Mouse (Mus musculus) heart, adult 10 weeks (tissue): ENCODE measurements around the gene Tbl3. TPM values are rescaled to one million over a fixed set of nuclear protein-coding genes. Genes with fewer than 3 reads are reported as not detected.

Experiments used
- polyA plus RNA-seq: library from polyadenylated mRNA; stranded (reverse); fragments of 350-450 nt; fragmentation: Illumina TruSeq; extraction: RNeasy Lipid Tissue Mini Kit (QIAGEN cat#74804); gene quantifications from one replicate; pipeline ENCODE4 v1.2.3, GENCODE M21; 2014; ENCODE audit warnings: low read depth, low replicate concordance

The Tbl3 gene
- polyA plus RNA-seq: 18.8 TPM

DNA sequence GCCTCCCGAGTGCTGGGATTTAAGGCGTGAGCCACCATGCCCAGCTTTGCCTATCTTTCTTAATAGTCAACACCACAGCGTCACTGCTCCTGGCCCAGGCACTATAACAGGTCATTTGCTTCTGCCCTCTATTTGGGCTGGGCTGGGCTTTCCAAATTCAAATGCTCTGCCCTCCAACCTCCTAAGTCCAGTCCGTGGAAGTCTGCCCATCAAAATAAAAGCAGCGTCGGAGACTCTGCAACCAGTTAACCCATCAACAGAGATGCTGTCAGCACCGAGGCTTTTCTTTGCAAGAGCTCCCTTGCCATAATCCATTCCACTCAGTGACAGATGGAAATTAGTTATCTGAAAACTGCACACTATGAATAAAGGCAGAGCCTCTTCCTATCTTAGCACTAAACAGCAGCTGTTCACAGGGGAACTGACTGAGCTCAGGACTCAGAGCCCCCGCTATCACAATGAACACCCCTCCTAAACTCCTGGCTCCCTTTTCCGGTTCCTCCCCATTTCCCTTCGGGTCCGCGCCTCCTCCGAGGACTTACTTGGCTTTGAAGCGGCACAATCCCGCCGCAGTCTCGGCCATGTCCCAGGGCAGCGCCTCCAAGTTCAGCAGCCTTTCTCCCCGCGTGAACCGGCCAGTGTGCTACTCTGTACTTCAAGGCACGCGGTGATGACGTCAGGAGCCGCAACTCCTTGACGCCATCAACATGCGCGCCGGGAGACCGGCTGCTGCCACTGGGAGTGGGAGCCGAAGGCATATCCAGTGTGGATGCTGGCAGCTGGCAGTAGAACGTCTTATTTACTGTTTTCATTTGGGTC is at the start of gene Tbl3:
Tbl3 (minus strand) TSS at position 679 of the 819 bp plus-strand sequence.

DNA sequence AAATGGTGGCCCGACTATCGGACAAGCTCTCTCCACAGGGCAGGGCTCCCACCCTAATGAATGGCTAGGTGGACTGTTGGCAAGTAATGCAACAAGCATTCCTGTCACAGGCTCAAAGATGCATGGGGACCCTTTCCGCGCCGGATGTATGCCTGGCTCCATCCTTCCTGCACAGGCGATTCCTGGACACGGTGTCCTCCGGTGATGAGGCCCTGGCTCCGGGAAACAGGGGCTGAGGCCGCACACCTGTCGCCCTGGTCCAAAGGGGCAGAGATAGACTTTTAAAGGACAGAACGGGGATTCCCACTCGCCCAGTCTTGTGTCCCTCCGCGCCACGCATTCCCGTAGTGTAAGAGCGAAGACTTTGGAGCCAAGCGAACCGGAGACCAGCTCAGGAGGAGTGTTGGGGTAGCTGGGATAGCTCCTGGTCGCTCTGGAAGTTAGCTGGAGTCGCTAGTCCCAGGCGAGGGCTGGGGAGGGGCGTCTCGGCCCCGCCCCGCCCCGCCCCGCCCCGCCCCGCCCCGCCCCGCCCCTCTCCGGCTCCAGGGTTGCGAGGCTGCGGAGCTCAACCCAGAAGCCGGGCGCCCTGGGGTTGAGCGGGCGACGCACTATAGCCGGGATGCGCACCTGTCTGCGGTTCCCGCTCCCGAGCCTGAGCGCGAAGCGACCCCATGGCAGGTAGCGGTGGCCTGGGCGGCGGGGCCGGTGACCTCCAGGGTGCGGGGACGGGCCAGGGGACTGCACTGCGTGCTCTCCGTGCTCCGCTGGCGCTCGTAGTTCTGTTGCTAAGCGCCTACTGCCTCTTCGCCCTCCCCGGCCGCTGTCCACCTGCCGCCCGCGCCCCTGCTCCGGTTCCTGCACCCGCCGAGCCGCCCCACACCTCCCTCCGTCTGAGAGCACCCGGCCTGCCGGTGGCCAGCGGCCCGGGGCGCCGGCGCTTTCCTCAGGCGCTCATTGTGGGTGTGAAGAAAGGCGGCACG is 45.2 kb upstream of the Tbl3 start, which contains the start of gene Hs3st6:
Hs3st6 (plus strand) TSS at position 574 of the 980 bp plus-strand sequence.

GRCm38 (mm10) chr17:24736330-24737051 is 29.0 kb upstream of the Tbl3 start, which contains the start of gene Msrb1:
TSS of gene Msrb1 (plus strand) at chr17:24736642.

DNA sequence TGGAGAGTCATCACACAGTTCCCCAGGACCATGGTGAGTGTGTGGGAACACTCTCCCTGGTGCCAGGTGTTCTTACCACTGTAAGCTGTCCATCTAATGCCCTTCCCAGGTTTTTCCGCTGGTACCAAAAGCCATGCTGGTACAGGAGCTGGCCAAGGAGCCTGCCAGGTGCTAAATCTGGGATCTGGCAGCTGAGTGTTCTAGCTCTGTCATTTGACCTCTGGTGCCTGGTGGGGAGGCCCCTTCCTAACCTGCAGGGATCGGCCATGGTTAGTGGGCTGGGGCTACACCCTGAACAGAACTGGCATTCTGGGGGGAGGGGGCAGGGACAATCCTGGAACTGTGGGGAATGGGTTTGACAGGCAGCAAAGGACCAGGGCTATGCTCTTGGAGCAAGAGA is 20.2 kb upstream of the Tbl3 start, which contains the start of gene Rpl3l:
Rpl3l (plus strand) TSS at position 203 of the 400 bp plus-strand sequence.

GRCm38 (mm10) chr17:24724184-24724583 is 16.7 kb upstream of the Tbl3 start, which contains the start of gene Ndufb10:
TSS of gene Ndufb10 (minus strand) at chr17:24724478.

DNA sequence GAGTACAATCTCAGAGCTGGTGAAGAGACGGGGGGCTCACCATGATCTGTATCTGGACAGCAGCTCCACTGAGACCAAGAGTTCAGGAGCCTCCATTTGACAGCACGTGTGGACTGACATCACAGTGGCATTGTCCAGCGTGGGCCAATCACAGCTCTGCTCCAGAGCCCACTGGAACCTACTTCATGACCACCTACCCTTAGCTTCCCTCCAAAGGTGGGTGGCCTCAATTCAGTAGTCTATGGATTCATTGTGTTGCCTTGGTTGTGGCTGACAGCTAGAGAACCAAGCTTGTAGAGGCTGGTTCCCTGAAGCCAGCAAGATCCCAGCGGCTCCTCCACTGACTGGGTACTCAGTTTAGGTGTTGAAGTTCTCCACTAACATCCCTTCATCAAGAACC is 10.5 kb upstream of the Tbl3 start, which contains the start of the genes Rnf151 and Rps2:
Rnf151 (minus strand) TSS at position 121 of the 400 bp plus-strand sequence.
Rps2 (plus strand) TSS at position 174 of the 400 bp plus-strand sequence.

DNA sequence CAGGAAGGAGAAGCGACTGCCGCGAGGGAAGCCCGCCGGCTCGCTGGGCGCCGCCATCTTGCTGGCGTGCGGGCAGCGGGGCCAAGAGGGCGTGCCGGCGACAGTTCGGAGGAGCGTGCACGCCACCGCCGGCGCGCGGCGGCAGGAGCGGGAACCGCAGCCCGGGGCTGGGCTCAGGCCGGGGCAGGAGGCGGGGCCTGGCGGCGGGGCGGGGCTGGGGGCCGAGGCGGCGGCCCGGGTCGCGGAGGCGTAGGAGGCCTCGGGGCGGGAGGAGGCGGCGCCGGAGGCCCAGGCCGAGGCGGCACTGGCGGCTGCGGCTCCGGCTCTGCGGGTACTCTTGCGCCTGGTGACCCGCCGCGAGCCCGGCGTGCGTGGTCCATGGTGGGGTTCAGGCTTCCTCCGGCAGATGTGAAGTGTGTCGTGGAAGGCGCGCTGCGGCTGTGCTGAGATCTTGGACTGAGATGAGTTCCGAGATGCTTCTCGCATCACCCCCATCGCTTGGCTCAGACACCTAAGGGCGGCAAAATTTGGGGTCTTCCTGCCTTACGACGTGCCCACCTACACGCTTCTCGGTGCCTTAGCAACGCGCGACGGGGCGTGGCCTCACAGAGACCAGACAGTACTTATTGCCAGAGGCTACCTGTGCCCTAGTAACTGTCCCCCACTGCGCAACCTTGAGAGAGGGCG is 11.3 kb downstream of the Tbl3 start, which contains the start of the genes Gfer and Noxo1:
Gfer (minus strand) TSS at position 146 of the 687 bp plus-strand sequence.
Noxo1 (plus strand) TSS at position 224 of the 687 bp plus-strand sequence.

DNA sequence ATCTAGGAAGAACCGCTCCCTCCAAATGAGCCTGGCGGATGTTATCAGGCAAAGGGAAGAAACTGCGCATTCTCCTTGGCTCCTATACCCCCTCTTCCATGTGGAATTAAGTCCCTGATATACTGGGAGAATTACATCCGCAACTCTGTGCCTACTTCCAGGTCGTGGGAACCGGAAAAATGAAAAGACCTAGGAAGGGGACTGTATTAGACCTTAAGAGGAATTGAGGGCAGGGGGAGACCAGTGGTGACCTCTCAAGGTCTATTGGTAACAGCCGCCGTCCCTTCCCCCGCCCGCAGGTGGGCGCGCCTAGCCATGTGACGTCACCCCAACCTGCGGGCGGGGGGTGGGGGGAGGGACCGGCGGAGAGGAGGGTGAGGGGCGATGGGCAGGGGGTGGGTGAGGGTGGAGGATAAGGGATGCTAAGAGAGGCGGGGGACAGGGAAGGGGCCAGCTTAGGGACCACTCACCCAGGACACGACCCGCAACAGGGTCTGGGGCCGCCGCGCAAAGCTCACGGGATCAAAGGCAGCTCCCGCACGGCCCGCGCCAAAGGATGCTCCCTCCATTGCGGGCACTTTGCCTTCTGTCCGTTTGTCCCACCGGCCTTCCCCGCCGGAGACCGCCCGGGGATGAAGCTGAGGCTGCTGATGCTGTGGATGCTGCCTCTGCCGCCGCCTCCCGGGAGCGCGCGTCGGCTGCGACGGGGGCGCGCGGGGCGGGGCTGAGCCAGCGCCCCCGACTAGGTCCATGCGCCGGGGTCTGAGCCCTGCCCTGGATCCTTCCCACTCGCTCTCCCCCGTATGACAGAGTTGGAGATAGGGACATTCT is 18.0 kb downstream of the Tbl3 start, which contains the start of gene Syngr3:
Syngr3 (minus strand) TSS at position 705 of the 831 bp plus-strand sequence.

DNA sequence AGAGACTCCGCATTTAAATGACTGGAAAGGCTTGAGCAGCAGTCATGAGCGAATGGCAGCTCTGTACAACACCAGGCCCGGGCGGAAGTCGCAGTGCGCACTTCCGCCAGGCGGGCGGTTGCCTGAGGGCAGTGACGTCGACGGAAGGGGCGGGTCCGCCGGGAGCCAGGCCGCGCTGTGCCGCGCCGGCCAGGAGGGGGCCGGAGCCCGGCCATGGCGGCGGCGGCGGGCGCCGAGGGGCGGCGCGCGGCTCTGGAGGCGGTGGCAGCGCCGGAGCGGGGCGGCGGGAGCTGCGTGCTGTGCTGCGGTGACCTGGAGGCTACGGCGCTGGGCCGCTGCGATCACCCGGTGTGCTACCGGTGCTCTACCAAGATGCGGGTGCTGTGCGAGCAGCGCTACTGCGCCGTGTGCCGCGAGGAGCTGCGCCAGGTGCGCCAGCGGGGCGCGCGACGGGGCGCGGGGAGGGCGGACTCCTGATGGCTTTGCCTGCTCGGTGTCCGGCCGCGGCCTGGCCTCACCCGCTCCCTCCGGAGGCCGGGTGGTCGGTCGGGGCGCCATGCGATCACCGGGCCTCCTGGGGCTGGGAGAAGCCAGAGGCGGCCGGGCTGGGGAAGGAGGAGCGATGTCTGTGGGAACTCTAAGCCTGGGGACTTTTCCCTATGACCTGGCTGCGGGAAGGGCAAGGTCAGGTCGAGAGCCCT is 37.8 kb downstream of the Tbl3 start, which contains the start of gene Zfp598:
Zfp598 (plus strand) TSS at position 143 of the 701 bp plus-strand sequence.

DNA sequence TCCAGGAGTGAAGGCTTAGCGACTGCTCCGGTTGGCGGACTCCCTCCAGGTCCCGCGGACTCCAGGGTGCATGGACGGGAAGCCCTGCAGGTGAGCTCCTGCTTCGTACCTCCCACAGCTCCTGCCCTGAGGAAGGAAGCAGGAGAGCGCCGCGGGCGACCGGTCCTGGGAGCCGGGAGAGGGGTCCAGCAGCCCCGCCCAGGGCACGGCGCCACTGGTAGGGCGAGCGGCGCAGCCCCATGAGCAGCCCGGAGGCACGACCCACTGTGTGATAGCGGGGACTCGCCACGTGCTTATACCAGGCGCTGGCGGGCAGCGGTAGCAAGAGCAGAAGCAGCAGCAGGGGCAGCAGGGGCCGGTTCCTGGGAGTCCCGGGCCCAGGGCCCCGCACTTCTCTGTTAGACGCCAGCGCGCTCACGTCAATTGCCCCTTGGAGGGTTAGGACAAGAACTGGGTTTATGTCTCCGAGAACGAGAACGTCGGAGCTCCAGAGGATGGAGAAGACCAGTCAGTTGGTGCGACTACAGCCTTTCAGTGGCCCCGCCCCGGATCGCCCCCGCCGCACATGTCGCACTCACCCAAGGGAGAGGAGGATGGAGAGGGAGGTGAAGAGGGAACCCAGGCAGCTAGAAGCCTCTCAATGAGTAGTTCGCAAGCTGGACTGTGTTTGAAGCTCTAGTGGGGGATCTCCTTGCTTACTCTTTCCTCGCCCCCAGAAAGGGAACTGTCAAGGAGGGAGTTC is 49.3 kb downstream of the Tbl3 start, which contains the start of gene Npw:
Npw (minus strand) TSS at position 441 of the 742 bp plus-strand sequence.

GRCm38 (mm10) chr17:24650070-24650616 is 57.3 kb downstream of the Tbl3 start, which contains the start of gene Slc9a3r2:
TSS of gene Slc9a3r2 (minus strand) at chr17:24650327.

Other genes with a start within 250 kb of the Tbl3 start
- 21.5 TPM for gene E4f1, start 237.3 kb downstream of the Tbl3 start, polyA plus RNA-seq
- gene Pgp, start 237.3 kb downstream of the Tbl3 start, polyA plus RNA-seq: 36.4 TPM
- not detected for gene Bricd5, start 233.8 kb downstream of the Tbl3 start, polyA plus RNA-seq
- gene Mlst8, start 228.6 kb downstream of the Tbl3 start, polyA plus RNA-seq: 11.6 TPM
- 0.47 TPM for gene Caskin1, start 219.1 kb downstream of the Tbl3 start, polyA plus RNA-seq
- gene Traf7, start 179.7 kb downstream of the Tbl3 start, polyA plus RNA-seq: 63.9 TPM
- gene Rab26, start 173.4 kb downstream of the Tbl3 start, polyA plus RNA-seq: not detected
- 35.8 TPM for gene Pkd1, start 157.8 kb downstream of the Tbl3 start, polyA plus RNA-seq
- gene Tsc2, start 75.0 kb downstream of the Tbl3 start, polyA plus RNA-seq: 99.7 TPM
- 6.4 TPM for gene Nthl1, start 75.0 kb downstream of the Tbl3 start, polyA plus RNA-seq
- 115 TPM for gene Slc9a3r2, start 57.3 kb downstream of the Tbl3 start, polyA plus RNA-seq
- gene Npw, start 49.2 kb downstream of the Tbl3 start, polyA plus RNA-seq: not detected
- gene Zfp598, start 38.0 kb downstream of the Tbl3 start, polyA plus RNA-seq: 18.8 TPM
- gene Syngr3, start 17.7 kb downstream of the Tbl3 start, polyA plus RNA-seq: 0.31 TPM
- 18.9 TPM for gene Gfer, start 11.5 kb downstream of the Tbl3 start, polyA plus RNA-seq
- gene Noxo1, start 11.4 kb downstream of the Tbl3 start, polyA plus RNA-seq: 1.2 TPM
- gene Rnf151, start 10.4 kb upstream of the Tbl3 start, polyA plus RNA-seq: not detected
- 1,388 TPM for gene Rps2, start 10.5 kb upstream of the Tbl3 start, polyA plus RNA-seq
- gene Ndufb10, start 16.8 kb upstream of the Tbl3 start, polyA plus RNA-seq: 1,266 TPM
- gene Rpl3l, start 20.2 kb upstream of the Tbl3 start, polyA plus RNA-seq: 333 TPM
- gene Msrb1, start 29.0 kb upstream of the Tbl3 start, polyA plus RNA-seq: 139 TPM
- not detected for gene Hs3st6, start 45.3 kb upstream of the Tbl3 start, polyA plus RNA-seq
- gene Meiob, start 96.6 kb upstream of the Tbl3 start, polyA plus RNA-seq: 0.26 TPM
- gene Hagh, start 132.5 kb upstream of the Tbl3 start, polyA plus RNA-seq: 79.8 TPM
- 77.3 TPM for gene Fahd1, start 142.7 kb upstream of the Tbl3 start, polyA plus RNA-seq
- gene Igfals, start 158.3 kb upstream of the Tbl3 start, polyA plus RNA-seq: 8.5 TPM
- 22.1 TPM for gene Nubp2, start 178.7 kb upstream of the Tbl3 start, polyA plus RNA-seq
- gene Spsb3, start 179.0 kb upstream of the Tbl3 start, polyA plus RNA-seq: 35.8 TPM
- 15.4 TPM for gene Eme2, start 187.4 kb upstream of the Tbl3 start, polyA plus RNA-seq
- 86.1 TPM for gene Mrps34, start 187.5 kb upstream of the Tbl3 start, polyA plus RNA-seq
- 30.4 TPM for gene Nme3, start 188.8 kb upstream of the Tbl3 start, polyA plus RNA-seq
- gene Mapk8ip3, start 229.3 kb upstream of the Tbl3 start, polyA plus RNA-seq: 67.2 TPM